Mouse (Mus musculus) limb, embryonic 11.5 days (tissue): ENCODE results near the gene Glcci1. TPM values are rescaled to one million over a fixed set of nuclear protein-coding genes. Genes with fewer than 3 reads are reported as not detected.

Experiments used
- ATAC-seq: fragments of 200-750 bp; cut with Nextera tagmentation; 2 replicates; pipeline ENCODE4 v1.8.0; 2017; ENCODE audit warnings: low read depth; ENCODE audit not compliant: insufficient number of reproducible peaks, low FRiP score, low TSS enrichment
- DNase-seq: peaks from one replicate; pipeline ENCODE4 v3.0.0-alpha.2; 2015; ENCODE audit warnings: low spot score
- H3K27ac ChIP-seq: fragments of 300-500 bp; sonication (generic); replicated peaks from 2 replicates; pipeline ENCODE4 v1.5.1; 2014; ENCODE audit warnings: low read depth, mild to moderate bottlenecking, low read length
- H3K27me3 ChIP-seq: fragments of 300-500 bp; sonication (generic); 2 replicates; pipeline ENCODE4 v1.6.1; 2014; ENCODE audit warnings: mild to moderate bottlenecking, low read length, mixed read lengths; ENCODE audit not compliant: control insufficient read depth, insufficient read depth
- H3K36me3 ChIP-seq: fragments of 300-500 bp; sonication (generic); 2 replicates; pipeline ENCODE4 v1.6.1; 2014; ENCODE audit warnings: mild to moderate bottlenecking, low read length, moderate library complexity, mixed read lengths; ENCODE audit not compliant: control insufficient read depth, insufficient read depth
- H3K4me1 ChIP-seq: fragments of 300-500 bp; sonication (generic); 2 replicates; pipeline ENCODE4 v1.6.1; 2014; ENCODE audit warnings: low read length, mixed read lengths; ENCODE audit not compliant: control insufficient read depth, insufficient read depth
- H3K4me2 ChIP-seq: fragments of 300-500 bp; sonication (generic); 2 replicates; pipeline ENCODE4 v1.6.1; 2014; ENCODE audit warnings: low read depth, mild to moderate bottlenecking, moderate library complexity; ENCODE audit not compliant: severe bottlenecking
- H3K4me3 ChIP-seq: fragments of 300-500 bp; sonication (generic); 2 replicates; pipeline ENCODE4 v1.5.1; 2014; ENCODE audit warnings: low read depth, low read length
- H3K9ac ChIP-seq: fragments of 300-500 bp; sonication (generic); 2 replicates; pipeline ENCODE4 v1.6.1; 2014; ENCODE audit warnings: mild to moderate bottlenecking, low read length
- H3K9me3 ChIP-seq: fragments of 300-500 bp; sonication (generic); 2 replicates; pipeline ENCODE4 v1.6.1; 2016; ENCODE audit warnings: low read length; ENCODE audit not compliant: control insufficient read depth
- WGBS: fragments of 180-500 bp; shearing (Covaris S2); extraction: QIAGEN DNeasy Blood & Tissue Kit; methylation state at CpG from one replicate; pipeline ENCODE4 v1.1.7; 2014; 5-methylcytosine and 5-hydroxymethylcytosine counted together
- polyA plus RNA-seq: library from polyadenylated mRNA; unstranded; fragments of >200 nt; fragmentation: Nextera tagmentation; extraction: Ambion mirVana; gene quantifications from 2 replicates; pipeline ENCODE4 v1.2.1, GENCODE M21; 2014

The Glcci1 gene
- polyA plus RNA-seq, 1 experiment from 2014 or later: 24.4 TPM

DNA sequence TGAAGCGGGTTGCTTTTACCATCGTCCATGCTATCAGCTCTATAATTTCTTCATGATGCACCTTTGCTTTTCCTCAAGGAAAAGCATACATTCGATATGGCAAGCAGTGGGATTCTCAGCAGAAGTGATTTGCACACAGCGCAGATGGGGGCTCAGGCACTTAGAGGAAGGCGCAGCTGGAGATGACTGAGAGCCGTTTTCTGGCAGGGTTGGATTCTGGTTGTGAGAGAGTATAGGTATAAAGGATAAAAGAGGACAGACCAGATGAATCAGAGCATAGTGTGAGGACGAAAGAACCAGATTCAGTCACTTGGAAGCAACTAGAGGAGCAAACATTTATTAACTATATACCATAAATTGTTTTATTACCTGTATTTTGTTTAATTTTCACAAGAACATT is 36.4 kb downstream of the Glcci1 start:
- Histone ChIP-seq H3K27me3 (no peaks in the 10 kb centered on the region), H3K9ac (no peak overlapping the region), H3K4me3 (no peak overlapping the region), H3K36me3 (no peaks in the 10 kb centered on the region), H3K9me3 (no peaks in the 10 kb centered on the region), H3K4me2 (no peak overlapping the region), H3K4me1 (no peaks in the 10 kb centered on the region), H3K27ac (no peak overlapping the region)
- ATAC-seq: no peak
- 92% methylated on average over 7 of the region's 7 CpGs for WGBS
- DNase-seq: no peak

DNA sequence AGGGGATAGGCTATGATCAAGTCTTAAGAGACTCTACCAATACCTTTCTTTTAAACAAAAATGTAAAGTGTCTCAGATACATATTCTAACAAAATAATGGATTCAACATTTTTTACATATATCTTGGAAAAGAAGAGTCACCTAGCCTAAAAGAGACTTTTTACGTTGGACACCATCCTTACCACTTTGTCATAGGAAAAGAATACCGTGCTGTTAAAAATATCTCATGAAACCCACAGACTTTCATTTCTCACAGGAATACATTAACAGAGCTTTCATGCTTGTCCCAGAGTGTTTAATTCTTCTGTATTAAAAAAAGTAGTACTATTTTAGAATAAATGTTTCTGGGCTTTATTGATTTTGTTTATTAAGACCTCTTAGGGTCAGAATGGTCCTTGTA is 41.8 kb downstream of the Glcci1 start:
- no peak for ATAC-seq
- DNase-seq: no peak
- Histone ChIP-seq H3K4me2 (no peak overlapping the region), H3K27me3 (no peaks in the 10 kb centered on the region), H3K9me3 (no peaks in the 10 kb centered on the region), H3K4me1 (no peaks in the 10 kb centered on the region), H3K36me3 (no peaks in the 10 kb centered on the region), H3K27ac (no peak overlapping the region), H3K4me3 (no peak overlapping the region), H3K9ac (no peak overlapping the region)
- WGBS: 93% methylated on average over 2 of the region's 2 CpGs

DNA sequence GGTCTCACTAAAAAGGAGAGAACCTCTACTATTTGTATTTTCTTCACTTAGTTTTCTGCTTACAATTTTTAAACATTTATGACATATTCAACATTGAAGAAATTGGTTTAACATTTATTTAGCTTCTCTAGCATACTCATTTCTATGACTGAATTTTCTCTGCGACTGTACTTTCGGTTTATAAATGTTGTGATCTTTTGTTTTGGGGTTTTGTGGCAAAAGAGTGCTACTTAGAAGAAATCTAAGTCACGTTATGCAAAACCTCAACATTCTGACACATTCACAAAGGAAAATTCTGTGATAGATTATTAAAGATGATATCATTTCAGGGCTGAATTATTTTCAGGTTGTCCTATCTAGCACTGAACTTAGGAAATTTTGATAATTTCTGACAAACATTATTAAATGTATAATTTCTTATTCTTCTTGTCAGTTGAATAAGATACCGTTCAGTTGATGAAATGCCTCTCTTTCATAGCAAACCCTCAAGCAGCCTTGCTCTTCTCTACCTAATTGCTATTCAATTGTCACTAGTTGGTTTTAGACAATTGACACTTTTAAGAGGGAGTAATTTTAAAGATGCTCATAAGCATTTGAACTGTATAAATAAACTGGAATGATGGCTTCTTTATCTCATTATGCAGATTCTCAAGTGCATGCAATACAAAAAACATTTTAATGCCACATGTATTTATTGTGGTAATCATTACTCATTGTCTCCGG is 47.6 kb downstream of the Glcci1 start:
- DNase-seq (no peak), ATAC-seq (no peak)
- WGBS: 95% methylated on average over 5 of the region's 5 CpGs
- Histone ChIP-seq H3K4me2 (no peak overlapping the region), H3K9ac (no peak overlapping the region), H3K36me3 (no peaks in the 10 kb centered on the region), H3K27ac (no peak overlapping the region), H3K4me3 (no peak overlapping the region), H3K4me1 (no peaks in the 10 kb centered on the region), H3K9me3 (no peaks in the 10 kb centered on the region), H3K27me3 (no peaks in the 10 kb centered on the region)

DNA sequence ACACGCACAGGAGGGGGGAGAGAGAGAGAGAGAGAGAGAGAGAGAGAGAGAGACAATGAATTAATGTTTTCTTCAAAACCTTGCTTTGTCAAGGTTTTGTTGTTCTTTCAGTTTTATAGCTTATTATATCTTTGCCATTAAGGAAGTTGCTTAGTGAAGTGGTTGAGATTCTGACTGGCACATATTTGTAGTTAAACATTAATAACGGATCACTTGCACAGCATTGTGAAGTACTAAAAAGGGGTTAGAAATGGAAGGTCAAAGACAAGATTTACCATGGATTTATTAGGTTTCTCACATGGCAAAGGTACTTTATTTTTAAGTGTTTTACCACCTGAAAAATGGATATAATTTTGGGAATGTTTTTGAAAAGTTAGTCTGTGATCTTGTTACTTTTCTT is 51.3 kb downstream of the Glcci1 start:
- Histone ChIP-seq H3K27me3 (no peaks in the 10 kb centered on the region), H3K9me3 (no peaks in the 10 kb centered on the region), H3K4me2 (no peak overlapping the region), H3K4me1 (no peaks in the 10 kb centered on the region), H3K27ac (no peak overlapping the region), H3K4me3 (no peak overlapping the region), H3K9ac (no peak overlapping the region), H3K36me3 (no peaks in the 10 kb centered on the region)
- ATAC-seq (no peak), DNase-seq (no peak)
- WGBS: 93% methylated on average over 2 of the region's 2 CpGs

DNA sequence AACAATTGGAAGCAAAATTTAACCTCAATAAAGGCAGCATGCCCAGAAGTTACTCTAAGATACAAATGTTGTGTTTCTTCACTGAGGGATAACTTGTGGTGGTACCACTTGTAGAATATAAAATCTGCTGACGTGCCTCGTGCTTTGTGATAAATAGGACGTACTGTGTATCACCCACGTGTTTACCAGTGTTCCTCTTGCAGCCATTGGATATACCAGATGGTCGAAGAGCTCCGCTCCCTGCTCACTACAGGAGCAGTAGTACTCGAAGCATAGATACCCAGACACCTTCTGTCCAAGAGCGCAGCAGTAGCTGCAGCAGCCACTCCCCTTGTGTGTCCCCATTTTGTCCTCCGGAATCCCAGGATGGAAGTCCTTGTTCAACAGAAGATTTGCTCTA is 73.0 kb downstream of the Glcci1 start:
- H3K27me3 ChIP-seq: no peaks in the 10 kb centered on the region
- H3K4me1 ChIP-seq: no peaks in the 10 kb centered on the region
- H3K4me3 ChIP-seq: no peak overlapping the region
- H3K36me3 ChIP-seq: 0 out of 2 replicates have a peak, but pooled peaks cover 2% of the 10 kb centered on the region
- H3K27ac ChIP-seq: no peak overlapping the region
- H3K9me3 ChIP-seq: no peaks in the 10 kb centered on the region
- DNase-seq (no peak), ATAC-seq (no peak)
- H3K9ac ChIP-seq: no peak overlapping the region
- H3K4me2 ChIP-seq: no peak overlapping the region
- 96% methylated on average over 9 of the region's 9 CpGs for WGBS

DNA sequence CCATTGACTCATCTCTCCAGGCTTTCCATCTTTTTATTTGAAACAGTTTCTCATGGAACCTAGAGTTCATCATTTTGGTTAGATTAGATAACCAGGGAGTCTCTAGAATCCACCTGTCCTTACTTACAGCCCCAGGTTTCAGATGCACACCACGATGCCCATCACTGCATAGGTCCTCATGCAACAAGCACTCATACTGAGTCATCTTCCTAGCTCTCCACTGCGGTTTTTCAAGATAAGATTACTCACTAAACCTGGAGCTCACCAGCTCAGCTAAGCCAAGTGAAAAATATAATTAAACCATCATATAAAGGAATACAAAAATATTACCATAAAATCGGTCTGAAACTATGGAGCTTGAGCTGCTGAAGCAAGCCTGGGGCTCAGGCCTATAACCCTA is 74.5 kb downstream of the Glcci1 start:
- WGBS: 89% methylated on average over 3 of the region's 3 CpGs
- no peak overlapping the region for H3K4me3 ChIP-seq
- no peak overlapping the region for H3K27ac ChIP-seq
- H3K27me3 ChIP-seq: no peaks in the 10 kb centered on the region
- ATAC-seq (no peak), DNase-seq (no peak)
- H3K9me3 ChIP-seq: no peaks in the 10 kb centered on the region
- H3K4me2 ChIP-seq: no peak overlapping the region
- 0 out of 2 replicates have a peak, but pooled peaks cover 2% of the 10 kb centered on the region for H3K36me3 ChIP-seq
- H3K9ac ChIP-seq: no peak overlapping the region
- no peaks in the 10 kb centered on the region for H3K4me1 ChIP-seq

DNA sequence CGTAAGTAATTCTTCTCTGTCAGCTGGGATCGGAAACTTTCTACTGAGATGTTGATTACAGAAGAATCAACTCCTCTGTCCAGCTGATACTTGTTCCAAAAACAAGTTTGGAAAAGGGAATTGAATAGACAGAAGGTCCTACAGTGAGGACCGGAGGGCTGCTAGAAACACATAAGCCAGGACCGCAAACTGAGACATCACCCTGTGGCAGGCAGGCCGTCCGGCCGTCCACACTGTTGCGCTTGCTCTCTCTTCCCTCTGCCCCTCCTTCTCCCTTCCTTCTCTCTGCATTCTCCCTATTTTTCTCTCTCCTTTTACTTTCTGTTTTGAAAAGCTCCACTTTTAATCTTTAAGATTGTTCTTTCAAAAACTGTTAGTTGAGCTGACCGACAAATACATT is 82.3 kb downstream of the Glcci1 start:
- DNase-seq: no peak
- 90% methylated on average over 9 of the region's 9 CpGs for WGBS

DNA sequence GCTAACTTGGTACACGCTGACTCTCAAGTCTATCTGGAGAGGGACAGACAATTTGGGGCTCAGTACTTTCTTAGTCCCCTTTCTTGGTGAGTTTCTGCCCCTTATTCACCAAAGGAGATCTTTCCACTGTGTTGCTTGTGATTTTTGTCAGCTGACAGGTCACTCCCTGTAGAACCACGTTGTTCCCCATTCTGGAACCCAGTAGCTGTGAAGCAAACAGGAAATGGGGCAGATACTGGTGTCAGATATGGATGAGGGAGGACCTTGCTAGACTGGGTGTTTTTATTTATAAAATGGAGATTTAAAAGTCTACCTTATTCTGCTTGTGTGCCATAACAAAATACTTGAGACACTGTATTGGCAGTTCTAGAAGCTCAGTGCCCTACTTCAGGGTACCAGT is 108.0 kb downstream of the Glcci1 start:
- Histone ChIP-seq H3K27ac (no peak overlapping the region), H3K4me3 (no peak overlapping the region), H3K4me1 (no peaks in the 10 kb centered on the region), H3K9me3 (no peaks in the 10 kb centered on the region), H3K36me3 (no peaks in the 10 kb centered on the region), H3K9ac (no peak overlapping the region), H3K4me2 (no peak overlapping the region), H3K27me3 (no peaks in the 10 kb centered on the region)
- WGBS: 82% methylated on average over 2 of the region's 2 CpGs
- ATAC-seq: no peak
- DNase-seq: no peak

More for the DNA sequence above, 82.3 kb downstream of the Glcci1 start:
- ATAC-seq: no peak
- H3K9me3 ChIP-seq: no peaks in the 10 kb centered on the region
- H3K9ac ChIP-seq: no peak overlapping the region
- no peaks in the 10 kb centered on the region for H3K36me3 ChIP-seq
- no peaks in the 10 kb centered on the region for H3K4me1 ChIP-seq
- no peaks in the 10 kb centered on the region for H3K27me3 ChIP-seq
- no peak overlapping the region for H3K4me2 ChIP-seq
- H3K4me3 ChIP-seq: no peak overlapping the region
- H3K27ac ChIP-seq: no peak overlapping the region
